ENCODE assay signal across 26 mouse cellular contexts in genomic region chr11:33294063-33294462, GRCm38 (mm10). TPM values are rescaled to one million over a fixed set of nuclear protein-coding genes. Genes with fewer than 3 reads are reported as not detected.
"Had no signal": no experiment of that assay in that cellular context is flagged by ENCODE, and none has a peak within 500 bp of the region (broad histone marks: within the 10 kb centered on the region; RNA-seq: fewer than 3 reads in every experiment).

No protein-coding gene starts in this region.

- H3K27ac ChIP-seq: intestine, embryonic 15.5 days; limb, embryonic 12.5 days; limb, embryonic 15.5 days; liver, embryonic 14.5 days; stomach, postnatal 0 days had no signal

- H3K9me3 ChIP-seq: intestine, embryonic 15.5 days; limb, embryonic 12.5 days; limb, embryonic 15.5 days had no signal

- ATAC-seq: intestine, embryonic 15.5 days; liver, postnatal 0 days had no signal

- H3K4me1 ChIP-seq: intestine, embryonic 15.5 days; limb, embryonic 15.5 days had no signal

- H3K36me3 ChIP-seq: intestine, embryonic 15.5 days; limb, embryonic 12.5 days; limb, embryonic 15.5 days had no signal

- DNase-seq: kidney, adult 8-10 months; kidney, postnatal 36 days; left cerebral cortex, postnatal 4 days; liver, postnatal 0 days; lung, postnatal 36 days; midbrain, embryonic 14.5 days; right cerebral cortex, adult 18-20 months; right cerebral cortex, postnatal 14 days; right cerebral cortex, postnatal 4 days; thymus, adult 2 months; thymus, postnatal 14 days; thymus, postnatal 4 days had no signal

- H3K4me3 ChIP-seq: intestine, embryonic 15.5 days; limb, embryonic 12.5 days; limb, embryonic 15.5 days had no signal

- H3K4me2 ChIP-seq: intestine, embryonic 15.5 days; limb, embryonic 12.5 days; limb, embryonic 15.5 days; liver, embryonic 11.5 days; midbrain, embryonic 11.5 days had no signal

- H3K27me3 ChIP-seq: intestine, embryonic 15.5 days; limb, embryonic 12.5 days; limb, embryonic 15.5 days had no signal

- H3K9ac ChIP-seq: intestine, embryonic 15.5 days; limb, embryonic 12.5 days; limb, embryonic 15.5 days; liver, embryonic 14.5 days; liver, postnatal 0 days had no signal

RNA-seq across cellular contexts. Expression of gene Gm12117, which starts 17.5 kb away (rescaled TPM):
- total RNA-seq: left cerebral cortex, postnatal 14 days; megakaryocyte-erythroid progenitor cell, adult 5-6 weeks had no signal
- polyA plus RNA-seq: intestine, embryonic 15.5 days; limb, embryonic 15.5 days; liver, embryonic 11.5 days; liver, embryonic 14.5 days; liver, postnatal 0 days; lung, embryonic 16.5 days; midbrain, embryonic 14.5 days; midbrain, postnatal 0 days; neural tube, embryonic 11.5 days; neural tube, embryonic 14.5 days; stomach, embryonic 14.5 days; stomach, postnatal 0 days; thymus, adult 2 months had no signal
